Mouse (Mus musculus) stomach, adult 2 months (tissue): Measurements from ENCODE around the gene Tead1. TPM values are rescaled to one million over a fixed set of nuclear protein-coding genes. Genes with fewer than 3 reads are reported as not detected.

ENCODE experiments used
- polyA plus RNA-seq: library from polyadenylated mRNA; depleted of rRNA; stranded (reverse); fragments of >200 nt; gene quantifications from 2 replicates; pipeline ENCODE4 v1.2.3, GENCODE M21; 2012; rRNA removed

Tead1 gene
- polyA plus RNA-seq, result 3.6 and 5.6 TPM in 2 replicates

DNA sequence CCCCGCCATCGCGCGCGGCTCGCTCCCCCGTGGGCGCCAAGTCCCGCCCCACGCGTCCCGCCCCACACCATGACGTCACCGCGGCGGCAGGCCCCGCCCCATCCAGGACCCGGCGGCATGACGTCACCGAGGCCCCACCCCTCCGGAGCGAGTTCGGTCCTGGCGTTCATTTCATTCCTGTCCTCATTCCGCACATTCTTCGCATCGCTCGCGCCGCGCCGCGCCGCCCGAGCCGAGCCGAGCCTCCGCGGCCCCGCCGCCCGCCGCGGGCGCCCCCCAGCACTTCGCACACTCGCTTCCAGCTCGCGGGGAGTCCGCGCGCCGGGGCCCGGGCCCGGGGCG, at the start of gene Tead1:
Gene Tead1, plus strand, starts transcription at position 148 of the 342 bp plus-strand sequence.

DNA sequence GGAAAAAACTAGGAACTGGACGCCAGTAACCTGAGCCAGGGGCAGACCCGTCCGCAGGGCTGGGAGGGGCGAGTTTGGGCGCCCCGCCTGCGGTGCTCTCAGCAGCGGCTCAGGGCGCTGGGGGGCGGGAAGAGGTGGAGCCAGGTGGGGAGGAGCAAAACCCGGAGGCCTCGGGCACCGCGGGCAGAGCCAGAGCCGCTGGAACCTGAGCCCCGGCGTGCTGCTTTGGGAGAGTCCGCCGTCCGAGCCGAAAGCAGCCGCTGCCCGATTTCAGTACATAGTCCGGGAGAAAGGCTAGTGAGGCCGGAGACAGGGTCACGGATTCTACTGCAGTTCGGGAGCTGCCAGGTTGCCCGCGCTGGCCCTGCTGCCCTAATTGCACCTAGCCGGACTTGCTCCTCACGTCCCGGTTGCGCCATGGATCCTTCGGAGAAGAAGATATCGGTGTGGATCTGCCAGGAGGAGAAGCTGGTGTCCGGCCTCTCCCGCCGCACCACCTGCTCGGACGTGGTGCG, 274.7 kb downstream of the Tead1 start, which contains the start of gene Rassf10:
Gene Rassf10, plus strand, starts transcription at position 186 of the 515 bp plus-strand sequence.

